Mouse (Mus musculus): ENCODE results near the gene Tmcc2.

Gene Tmcc2

DNA sequence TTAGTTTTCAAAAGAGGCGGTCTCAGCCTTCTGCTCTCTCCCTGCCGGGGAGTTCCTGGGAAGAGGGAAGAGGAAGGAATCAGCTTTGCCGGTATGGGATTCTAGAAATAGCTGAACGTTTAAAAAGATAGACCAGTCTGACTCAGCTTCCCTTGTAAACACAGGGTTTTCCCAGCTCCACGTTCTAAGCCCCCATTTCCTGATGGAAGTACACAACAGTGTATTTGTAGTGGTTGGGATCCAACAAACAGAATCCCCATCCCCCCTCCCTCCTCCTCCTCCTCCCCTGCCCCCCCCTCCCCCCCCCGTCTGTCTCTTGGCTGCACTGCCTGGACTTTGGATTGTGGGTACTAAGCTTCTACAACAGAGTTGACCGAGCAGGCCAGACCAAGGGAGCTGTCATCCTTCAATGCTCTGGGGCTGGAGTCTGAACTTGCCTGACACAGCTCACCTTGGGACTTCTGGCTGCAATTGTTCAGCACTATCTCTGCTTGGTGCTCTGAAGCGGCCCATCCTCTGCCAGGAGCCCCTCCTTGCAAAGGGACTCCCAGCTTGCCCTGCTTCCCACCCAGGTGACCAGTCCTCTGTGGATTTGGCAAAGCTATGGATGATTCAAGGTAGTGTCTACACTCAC is 52.9 kb downstream of the Tmcc2 start:
- DNase-seq, result no peak

DNA sequence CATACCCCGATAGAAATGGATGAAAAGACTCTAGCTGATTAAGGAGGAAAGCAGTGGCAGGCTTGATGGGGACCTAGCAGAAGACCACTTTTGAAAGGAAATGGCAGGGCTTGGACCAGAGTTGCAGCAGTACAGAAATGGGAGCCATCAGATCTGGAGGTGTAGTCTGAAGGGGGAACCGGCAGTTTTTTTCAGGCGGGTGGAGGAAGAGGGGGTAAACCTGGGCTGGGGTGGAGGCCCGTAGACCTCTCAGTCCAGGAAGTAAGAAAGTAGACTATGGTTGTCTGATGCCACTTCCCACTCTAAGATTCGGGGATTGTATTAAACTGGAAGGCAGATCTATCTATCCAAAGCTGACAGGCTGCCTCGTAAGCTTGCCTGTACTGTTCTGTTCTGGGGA is 54.2 kb downstream of the Tmcc2 start:
- no peak for DNase-seq

- no peak for DNase-seq
These were observed 55.6 kb downstream of the Tmcc2 start for GRCm38 (mm10) chr1:132335378-132335965.

DNA sequence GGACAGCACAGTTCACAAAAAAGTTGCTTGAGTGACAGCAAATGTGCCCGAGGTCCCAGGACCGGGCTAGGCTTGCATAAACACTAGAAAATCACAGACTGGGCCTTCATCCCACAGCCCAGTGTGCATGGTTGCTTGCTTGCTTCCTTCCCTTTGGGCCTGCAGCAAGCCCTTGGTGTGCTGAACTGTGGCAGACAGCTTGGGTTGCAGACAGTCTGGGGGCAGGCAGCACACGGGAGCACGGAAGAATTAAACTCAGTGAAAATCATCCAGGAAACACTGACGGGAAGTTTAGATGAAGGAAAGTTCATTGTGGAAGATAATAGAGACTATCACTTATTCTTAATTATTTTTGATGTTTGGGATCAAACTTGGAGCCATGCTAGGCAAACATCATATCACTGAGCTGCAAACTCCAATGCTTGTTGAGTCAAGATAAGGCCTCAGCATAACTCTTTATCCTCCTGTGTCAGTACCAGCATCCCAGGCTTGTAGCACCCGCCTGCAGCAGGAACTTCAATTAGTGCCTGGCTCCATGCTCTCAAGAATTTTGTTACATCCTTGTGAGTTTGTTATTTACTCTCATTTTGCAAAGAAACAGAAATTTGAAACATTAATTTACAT is 56.8 kb downstream of the Tmcc2 start:
- DNase-seq, result no peak

GRCm38 (mm10) chr1:132333675-132334141 is 57.4 kb downstream of the Tmcc2 start:
- DNase-seq, result no peak

DNA sequence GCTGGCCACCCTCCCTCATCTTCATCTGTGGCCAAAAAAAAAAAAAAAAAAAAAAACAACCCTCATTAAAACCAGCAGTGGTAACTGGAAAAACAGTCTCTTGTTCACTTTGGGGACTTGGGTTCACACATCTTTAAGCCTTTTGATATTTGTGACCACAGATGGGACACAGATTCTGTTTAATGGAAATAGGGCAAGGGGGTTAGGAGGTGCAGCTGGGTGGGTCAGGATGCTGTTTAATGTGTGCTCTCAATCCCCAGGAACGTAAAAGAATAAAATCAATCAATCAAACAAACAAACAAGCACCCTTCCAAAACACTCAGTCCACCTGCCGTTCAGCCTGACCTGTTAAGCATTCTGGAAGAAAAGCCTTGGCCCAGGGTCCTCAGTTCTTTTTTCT is 57.9 kb downstream of the Tmcc2 start:
- no peak for DNase-seq

DNA sequence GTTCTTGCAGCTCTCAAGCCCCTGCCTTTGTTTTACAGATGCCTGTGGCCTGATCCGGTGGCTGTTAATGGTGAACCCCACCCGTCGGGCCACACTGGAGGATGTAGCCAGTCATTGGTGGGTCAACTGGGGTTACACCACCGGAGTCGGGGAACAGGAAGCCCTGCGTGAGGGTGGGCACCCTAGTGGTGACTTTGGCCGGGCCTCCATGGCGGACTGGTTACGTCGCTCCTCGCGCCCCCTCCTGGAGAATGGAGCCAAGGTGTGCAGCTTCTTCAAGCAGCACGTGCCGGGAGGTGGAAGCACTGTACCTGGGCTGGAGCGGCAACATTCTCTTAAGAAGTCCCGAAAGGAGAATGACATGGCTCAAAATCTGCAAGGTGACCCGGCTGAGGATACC is 59.8 kb downstream of the Tmcc2 start:
- DNase-seq, result no peak

- DNase-seq, result peak; percentile 58 to 59
These were observed 60.7 kb downstream of the Tmcc2 start for GRCm38 (mm10) chr1:132330397-132330796.

GRCm38 (mm10) chr1:132329656-132330055 is 61.4 kb downstream of the Tmcc2 start:
- DNase-seq, result no peak

- no peak for DNase-seq
These were observed 62.5 kb downstream of the Tmcc2 start for GRCm38 (mm10) chr1:132328565-132328964.

DNA sequence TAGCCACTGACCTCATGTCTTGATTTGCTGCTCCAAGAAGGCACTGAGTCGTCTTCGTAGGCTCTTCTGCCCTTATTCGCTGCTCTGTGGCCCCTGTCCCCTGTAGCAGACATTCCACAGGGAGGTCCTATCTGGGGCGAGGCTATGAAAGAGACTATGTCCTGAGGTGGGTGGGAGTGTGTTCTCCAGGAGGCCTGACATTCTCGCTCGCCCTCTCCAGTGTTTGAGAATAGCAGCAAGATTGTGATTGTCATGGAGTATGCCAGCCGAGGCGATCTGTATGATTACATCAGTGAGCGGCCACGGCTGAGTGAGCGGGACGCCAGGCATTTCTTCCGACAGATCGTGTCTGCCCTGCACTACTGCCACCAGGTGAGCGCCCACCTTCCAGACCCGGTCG is 63.6 kb downstream of the Tmcc2 start:
- DNase-seq, result no peak

DNA sequence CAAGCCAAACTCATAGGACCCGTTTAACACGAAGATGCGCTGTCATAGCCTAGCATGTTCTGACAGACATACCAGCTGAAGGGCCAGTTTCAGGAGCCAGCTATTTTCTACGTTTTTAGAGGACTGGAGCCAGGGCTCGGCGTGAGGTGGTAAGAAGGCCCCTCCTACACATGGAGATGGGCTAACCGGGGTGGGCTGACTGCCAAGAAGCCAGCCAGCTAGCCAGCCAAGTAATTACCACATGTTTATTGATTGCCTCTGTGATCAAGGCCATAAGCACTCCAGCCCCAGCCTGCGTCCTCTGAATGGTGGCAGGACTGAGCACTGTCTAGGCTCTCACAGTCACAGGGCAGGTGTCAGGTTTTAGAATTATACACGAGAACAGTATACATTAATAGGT is 64.3 kb downstream of the Tmcc2 start:
- DNase-seq, result no peak

GRCm38 (mm10) chr1:132322711-132323542 is 68.2 kb downstream of the Tmcc2 start:
- DNase-seq, result no peak

DNA sequence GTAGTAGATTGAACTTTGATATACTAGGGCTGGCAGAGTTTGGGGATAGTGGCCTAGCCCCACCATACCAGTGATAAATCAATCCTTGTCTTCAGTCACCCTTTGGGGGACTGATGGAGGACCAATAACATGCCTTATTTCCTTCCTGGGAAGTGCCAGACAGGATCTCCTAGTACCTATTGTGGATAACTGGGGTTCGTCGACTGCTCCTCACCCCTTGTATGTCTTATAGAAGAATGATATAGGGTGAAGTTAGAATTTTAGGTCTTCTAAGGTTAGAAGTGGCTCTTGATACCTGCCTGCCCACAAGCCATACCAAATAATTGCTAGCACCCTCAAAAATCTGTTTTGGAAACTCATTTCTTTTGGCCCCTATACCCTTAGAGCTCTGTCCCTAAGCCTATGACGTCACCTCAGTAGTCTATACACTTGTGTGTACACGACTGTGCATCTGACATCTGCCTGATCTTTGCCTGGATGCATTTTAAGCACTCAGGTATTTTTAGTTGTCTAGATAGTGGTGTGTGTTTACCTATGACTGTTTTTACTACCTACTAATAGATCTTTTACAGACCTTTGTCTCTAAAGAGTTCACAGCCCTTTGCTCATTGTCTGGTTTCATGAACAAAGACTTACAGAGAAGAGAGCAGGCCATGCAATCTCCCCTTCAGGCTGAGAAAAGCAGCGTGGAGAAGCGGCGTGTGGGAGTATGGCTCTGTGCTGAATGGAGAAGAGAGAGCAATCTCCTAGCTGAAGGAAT is 69.1 kb downstream of the Tmcc2 start:
- DNase-seq, result no peak

GRCm38 (mm10) chr1:132319242-132319641 is 71.8 kb downstream of the Tmcc2 start:
- DNase-seq, result peak; percentile 78 to 83

DNA sequence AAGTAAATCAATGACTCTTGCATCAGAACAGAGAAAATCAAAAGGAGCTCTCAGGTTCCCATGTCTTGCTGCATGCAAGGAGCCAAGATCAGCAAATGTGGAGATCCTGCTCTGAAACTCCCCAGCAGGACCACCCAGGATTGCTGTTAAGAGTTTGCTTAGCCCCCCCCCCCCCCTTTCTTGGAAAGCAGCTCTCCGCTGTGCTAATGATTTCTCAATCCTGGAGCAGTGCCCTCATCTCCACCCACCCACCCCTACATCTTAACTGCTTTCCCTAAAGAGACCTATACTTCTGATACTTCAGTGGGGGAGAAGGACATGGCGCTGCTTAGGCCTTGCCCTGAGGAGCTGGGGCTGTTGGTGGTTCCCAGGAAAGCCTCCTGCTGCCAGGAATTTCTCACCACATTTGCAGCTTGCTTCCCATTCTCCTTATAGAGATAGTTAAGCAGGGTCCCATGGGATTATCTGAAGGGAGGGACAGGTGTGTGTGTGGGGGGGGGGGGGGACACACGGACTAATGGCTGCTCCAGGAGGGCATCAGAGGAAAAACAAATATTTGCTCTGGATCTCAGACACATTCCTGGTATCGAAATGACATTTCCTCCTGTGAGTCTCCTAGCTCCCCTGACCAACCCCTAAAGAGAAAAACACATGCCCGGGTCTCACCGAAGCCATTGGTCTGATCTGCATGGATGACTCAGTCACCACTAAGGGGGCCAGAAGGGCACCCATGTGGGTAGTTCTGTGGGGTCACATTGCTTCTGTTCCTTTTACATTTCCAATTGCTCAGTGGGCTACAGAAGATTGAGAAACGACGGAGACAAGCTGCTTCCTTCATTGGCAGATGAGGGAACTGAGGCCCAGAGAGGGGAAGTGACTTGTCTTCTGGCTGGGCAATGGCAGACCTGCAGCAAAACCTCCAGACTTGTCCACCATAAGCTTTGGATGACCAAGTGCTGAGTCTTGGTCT is 72.9 kb downstream of the Tmcc2 start:
- no peak for DNase-seq

GRCm38 (mm10) chr1:132317413-132317812 is 73.7 kb downstream of the Tmcc2 start:
- no peak for DNase-seq

- DNase-seq, result no peak
These were observed 74.5 kb downstream of the Tmcc2 start for GRCm38 (mm10) chr1:132316625-132316994.

DNA sequence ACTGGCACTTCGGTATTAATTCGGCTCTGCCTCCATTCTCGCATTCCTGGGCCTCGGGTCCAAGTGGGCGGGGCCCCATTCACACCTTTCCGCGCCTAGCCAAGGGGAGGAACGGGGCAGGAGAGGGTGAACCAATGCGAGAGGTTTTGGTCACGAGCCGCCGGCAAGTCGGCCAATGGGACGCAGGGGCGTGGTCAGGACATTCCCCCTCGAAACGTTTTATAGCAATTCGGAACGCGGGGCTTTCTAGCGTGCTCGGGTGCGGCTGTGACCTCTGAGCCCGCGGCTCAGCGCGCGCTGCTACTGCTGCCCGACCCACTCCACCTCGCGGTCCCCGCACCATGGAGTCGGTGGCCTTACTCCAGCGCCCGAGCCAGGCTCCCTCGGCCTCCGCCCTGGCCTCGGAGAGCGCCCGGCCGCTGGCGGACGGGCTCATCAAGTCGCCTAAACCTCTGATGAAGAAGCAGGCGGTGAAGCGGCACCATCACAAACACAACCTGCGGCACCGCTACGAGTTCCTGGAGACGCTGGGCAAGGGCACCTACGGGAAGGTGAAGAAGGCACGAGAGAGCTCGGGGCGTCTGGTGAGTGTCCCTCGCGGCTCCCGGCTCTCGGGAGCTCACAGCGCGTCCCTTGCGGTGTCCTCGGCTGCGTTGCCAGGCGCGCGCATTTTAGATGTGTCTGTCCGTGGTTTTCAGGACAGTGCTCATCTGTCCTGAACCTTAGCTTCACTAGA is 75.0 kb downstream of the Tmcc2 start, which contains the start of gene Nuak2:
Gene Nuak2 (plus strand): TSS at position 238 of the 736 bp plus-strand sequence.
- DNase-seq, result peak; percentile 86 to 91

DNA sequence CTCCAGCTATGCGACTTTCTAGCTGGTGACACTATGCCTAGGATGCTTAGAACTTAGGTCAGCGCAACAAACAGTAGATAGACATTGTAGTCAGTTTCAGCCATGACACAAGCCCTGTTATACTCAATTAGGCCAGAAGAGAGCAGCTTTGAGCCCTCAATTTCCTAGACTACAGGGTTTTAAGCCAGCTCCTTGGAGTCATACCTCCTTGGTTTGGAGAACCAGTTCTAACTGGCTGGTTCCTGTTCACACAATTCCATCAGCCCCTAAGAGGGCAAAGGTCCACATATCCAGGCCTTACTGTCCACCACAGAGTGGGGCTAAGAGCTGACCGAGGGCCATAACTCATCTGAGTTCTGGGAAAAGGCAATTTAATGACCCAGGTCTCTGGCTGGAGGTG is 78.4 kb downstream of the Tmcc2 start:
- DNase-seq, result peak; percentile 66 to 70

- no peak for DNase-seq
These were observed 79.0 kb downstream of the Tmcc2 start for GRCm38 (mm10) chr1:132312043-132312442.

Data from cerebellum, adult 18-20 months (tissue).